Mouse (Mus musculus) brain, embryonic 14.5 days (tissue): ENCODE results near the gene 4930558C23Rik.
"Not testable (repeated sequence)": the region's sequence is repeated elsewhere in the genome, so short reads cannot be mapped to it uniquely, and the experiment has no call there.

Source experiments
- CTCF ChIP-seq: fragments of 200-500 bp; IDR thresholded peaks from 2 replicates; pipeline ENCODE4 v1.5.1; 2012; ENCODE audit warnings: inconsistent platforms, mild to moderate bottlenecking, moderate library complexity, borderline replicate concordance; ENCODE audit not compliant: insufficient read depth, insufficient read length; ENCODE audit errors: extremely low read depth
- POLR2A ChIP-seq: fragments of 200-500 bp; IDR thresholded peaks from 2 replicates; pipeline ENCODE4 v1.6.1; 2012; ENCODE audit warnings: mild to moderate bottlenecking, inconsistent platforms, borderline replicate concordance; ENCODE audit not compliant: poor library complexity, insufficient read depth, insufficient read length, severe bottlenecking; ENCODE audit errors: extremely low read depth

GRCm38 (mm10) chr3:95427117-95427890, 24.7 kb upstream of the 4930558C23Rik start:
- not testable (repeated sequence) for TF ChIP-seq CTCF, POLR2A
